Mouse (Mus musculus) forebrain, embryonic 16.5 days (tissue): Measurements from ENCODE around the gene Fance. TPM values are rescaled to one million over a fixed set of nuclear protein-coding genes. Genes with fewer than 3 reads are reported as not detected.

Source experiments
- ATAC-seq: fragments of 200-750 bp; cut with Nextera tagmentation; 2 replicates; pipeline ENCODE4 v1.8.0; 2017; ENCODE audit warnings: mild to moderate bottlenecking, moderate library complexity
- H3K27ac ChIP-seq: fragments of 300-500 bp; sonication (generic); 2 replicates; pipeline ENCODE4 v1.5.1; 2014; ENCODE audit warnings: low read length, control low read depth
- H3K27me3 ChIP-seq: fragments of 300-500 bp; sonication (generic); replicated peaks from 2 replicates; pipeline ENCODE4 v1.6.1; 2014; ENCODE audit warnings: low read length; ENCODE audit not compliant: control insufficient read depth, insufficient read depth
- H3K36me3 ChIP-seq: fragments of 300-500 bp; sonication (generic); 2 replicates; pipeline ENCODE4 v1.6.1; 2014; ENCODE audit not compliant: control insufficient read depth, insufficient read depth
- H3K4me1 ChIP-seq: fragments of 300-500 bp; sonication (generic); replicated peaks from 2 replicates; pipeline ENCODE4 v1.6.1; 2014; ENCODE audit warnings: low read length; ENCODE audit not compliant: control insufficient read depth, insufficient read depth
- H3K4me2 ChIP-seq: fragments of 300-500 bp; sonication (generic); 2 replicates; pipeline ENCODE4 v1.6.1; 2014; ENCODE audit warnings: mild to moderate bottlenecking, low read length, control low read depth
- H3K4me3 ChIP-seq: fragments of 300-500 bp; sonication (generic); replicated peaks from 2 replicates; pipeline ENCODE4 v1.5.1; 2014; ENCODE audit warnings: mild to moderate bottlenecking, low read length, control low read depth
- H3K9ac ChIP-seq: fragments of 300-500 bp; sonication (generic); replicated peaks from 2 replicates; pipeline ENCODE4 v1.6.1; 2014; ENCODE audit warnings: low read depth, low read length, control low read depth
- H3K9me3 ChIP-seq: fragments of 300-500 bp; sonication (generic); 2 replicates; pipeline ENCODE4 v1.6.1; 2016; ENCODE audit warnings: low read length; ENCODE audit not compliant: control insufficient read depth
- WGBS: fragments of 180-500 bp; shearing (Covaris S2); extraction: QIAGEN DNeasy Blood & Tissue Kit; methylation state at CpG from one replicate; pipeline ENCODE4 v1.1.7; 2014; 5-methylcytosine and 5-hydroxymethylcytosine counted together
- polyA plus RNA-seq: library from polyadenylated mRNA; unstranded; fragments of >200 nt; fragmentation: Nextera tagmentation; extraction: Ambion mirVana; gene quantifications from 2 replicates; pipeline ENCODE4 v1.2.1, GENCODE M21; 2015

Fance gene
- polyA plus RNA-seq, 1 experiment from 2014 or later: 25.0 TPM

DNA sequence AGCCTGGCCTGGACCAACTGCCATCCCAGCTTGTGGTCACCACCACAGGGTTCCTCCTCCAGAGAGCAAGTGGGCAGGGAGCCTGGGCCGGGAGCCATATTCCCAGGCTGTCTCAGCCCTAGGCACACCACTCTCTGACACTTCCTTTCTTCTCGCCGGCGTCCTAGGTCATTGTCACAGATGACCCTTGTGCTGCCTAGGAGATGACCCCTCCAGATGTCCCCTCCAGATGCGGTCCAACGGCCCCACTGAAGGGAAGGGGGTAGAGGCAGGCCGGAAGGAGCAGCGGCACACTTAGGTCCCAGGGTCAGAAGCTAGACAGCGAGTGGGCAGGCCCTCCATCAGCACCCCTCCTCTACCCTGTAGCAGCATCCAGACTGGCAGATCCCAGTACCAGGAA is 13.0 kb upstream of the Fance start:
- H3K4me2 ChIP-seq: no peak overlapping the region
- WGBS: 79% methylated on average over 9 of the region's 9 CpGs
- no peak overlapping the region for H3K4me3 ChIP-seq
- no peak overlapping the region for H3K9ac ChIP-seq
- no peaks in the 10 kb centered on the region for H3K27me3 ChIP-seq
- ATAC-seq: no peak
- H3K27ac ChIP-seq: no peak overlapping the region
- no peaks in the 10 kb centered on the region for H3K36me3 ChIP-seq
- no peaks in the 10 kb centered on the region for H3K9me3 ChIP-seq
- H3K4me1 ChIP-seq: no peaks in the 10 kb centered on the region

DNA sequence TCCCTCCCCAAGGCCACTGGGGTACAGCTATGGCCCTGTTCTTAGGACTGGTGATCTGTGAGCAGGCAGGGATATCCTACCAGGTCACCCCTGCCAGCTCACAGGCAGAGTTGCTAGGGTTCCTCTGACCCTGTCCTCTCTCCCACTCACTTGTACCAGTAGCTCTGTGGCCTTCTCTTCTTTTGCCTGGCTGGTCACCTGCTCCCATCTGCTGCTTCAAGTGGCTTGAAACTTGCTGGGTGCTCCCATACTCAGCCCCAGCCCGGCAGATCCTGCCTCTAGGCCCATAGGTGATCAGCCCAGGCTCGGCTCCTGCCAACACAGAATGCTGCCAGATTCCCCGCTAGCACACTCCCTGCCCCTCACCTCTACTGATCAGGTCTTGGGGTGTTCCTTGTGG is 12.5 kb upstream of the Fance start:
- Histone ChIP-seq H3K9me3 (no peaks in the 10 kb centered on the region), H3K4me2 (no peak overlapping the region), H3K36me3 (no peaks in the 10 kb centered on the region), H3K27ac (no peak overlapping the region), H3K4me1 (no peaks in the 10 kb centered on the region), H3K9ac (no peak overlapping the region), H3K27me3 (no peaks in the 10 kb centered on the region), H3K4me3 (no peak overlapping the region)
- 64% methylated on average over 3 of the region's 3 CpGs for WGBS
- no peak for ATAC-seq

GRCm38 (mm10) chr17:28305172-28305571 is 8.1 kb upstream of the Fance start:
- Histone ChIP-seq H3K36me3 (no peaks in the 10 kb centered on the region), H3K4me2 (no peak overlapping the region), H3K9ac (no peak overlapping the region), H3K27me3 (no peaks in the 10 kb centered on the region), H3K27ac (no peak overlapping the region), H3K4me3 (no peak overlapping the region), H3K4me1 (0 out of 2 replicates have a peak, but pooled peaks cover 2% of the 10 kb centered on the region), H3K9me3 (no peaks in the 10 kb centered on the region)
- ATAC-seq: no peak
- WGBS: 50% methylated on average over 10 of the region's 10 CpGs

DNA sequence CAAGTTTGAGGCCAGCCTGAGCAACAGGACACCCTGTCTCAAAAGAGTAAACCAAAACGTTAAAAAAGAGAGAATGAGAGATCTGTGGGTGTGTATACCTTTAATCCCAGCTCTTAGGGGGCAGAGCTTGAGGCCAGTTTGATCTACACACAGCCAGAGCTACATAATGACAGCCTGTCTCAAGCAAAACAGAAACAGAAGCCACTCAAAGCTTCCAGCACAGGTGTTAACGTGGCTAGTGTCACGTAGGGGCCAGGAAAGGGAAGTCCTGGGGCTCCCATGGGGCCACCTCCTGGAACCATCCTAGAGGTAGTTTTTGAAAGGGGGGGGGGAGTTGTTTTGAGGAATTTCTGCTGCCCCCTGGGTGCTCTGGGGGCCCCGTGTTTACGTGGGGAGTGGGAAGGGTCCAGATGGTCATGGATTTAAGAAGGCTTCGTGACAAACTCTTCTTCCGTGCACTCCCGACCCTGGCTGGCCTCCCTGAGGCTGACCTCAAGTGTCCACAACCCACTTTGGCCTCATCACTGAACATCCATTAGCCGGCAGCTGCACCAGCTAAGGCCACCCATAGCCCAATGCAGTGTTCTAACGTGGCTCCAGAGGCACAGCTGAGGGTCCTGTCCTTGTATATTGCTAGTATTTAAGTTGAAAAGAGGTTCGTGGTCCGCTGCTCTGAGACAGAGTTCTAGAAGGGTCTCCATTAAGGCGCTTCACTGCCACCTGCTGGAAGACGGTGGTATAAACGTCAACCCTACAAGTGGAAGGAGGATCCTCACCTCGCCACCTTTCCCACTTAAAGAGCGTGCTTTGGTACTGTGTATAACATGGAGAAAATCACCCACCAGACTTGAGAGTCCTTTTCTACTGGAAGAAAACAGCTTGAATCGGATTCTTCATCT is 4.8 kb upstream of the Fance start:
- H3K4me1 ChIP-seq: 0 out of 2 replicates have a peak, but pooled peaks cover 7% of the 10 kb centered on the region
- no peak overlapping the region for H3K4me3 ChIP-seq
- no peak overlapping the region for H3K27ac ChIP-seq
- WGBS: 18% methylated on average over 18 of the region's 18 CpGs
- no peaks in the 10 kb centered on the region for H3K27me3 ChIP-seq
- peak overlapping the region; percentile 13; the same call in 1 of the 2 replicates for H3K4me2 ChIP-seq
- peak overlapping the region; percentile 17; the same call in 1 of the 2 replicates for H3K9ac ChIP-seq
- H3K9me3 ChIP-seq: no peaks in the 10 kb centered on the region
- no peaks in the 10 kb centered on the region for H3K36me3 ChIP-seq
- no peak for ATAC-seq

- no peak for ATAC-seq
Measured at GRCm38 (mm10) chr17:28310831-28311230, 2.5 kb upstream of the Fance start.

GRCm38 (mm10) chr17:28311366-28312132 is 1.8 kb upstream of the Fance start:
- ATAC-seq: no peak
- H3K9me3 ChIP-seq: no peaks in the 10 kb centered on the region
- H3K27ac ChIP-seq: no peak overlapping the region
- H3K27me3 ChIP-seq: no peaks in the 10 kb centered on the region
- no peak overlapping the region for H3K4me2 ChIP-seq
- H3K4me3 ChIP-seq: no peak overlapping the region
- no peak overlapping the region for H3K9ac ChIP-seq
- no peaks in the 10 kb centered on the region for H3K36me3 ChIP-seq
- peaks cover 19% of the 10 kb centered on the region for H3K4me1 ChIP-seq
- 76% methylated on average over 5 of the region's 5 CpGs for WGBS

More at GRCm38 (mm10) chr17:28310831-28311230, 2.5 kb upstream of the Fance start:
- 80% methylated on average over 3 of the region's 3 CpGs for WGBS
- no peak overlapping the region for H3K9ac ChIP-seq
- no peak overlapping the region for H3K27ac ChIP-seq
- no peaks in the 10 kb centered on the region for H3K9me3 ChIP-seq
- H3K4me3 ChIP-seq: no peak overlapping the region
- H3K4me1 ChIP-seq: peaks cover 19% of the 10 kb centered on the region
- H3K36me3 ChIP-seq: no peaks in the 10 kb centered on the region
- H3K4me2 ChIP-seq: no peak overlapping the region
- H3K27me3 ChIP-seq: no peaks in the 10 kb centered on the region

DNA sequence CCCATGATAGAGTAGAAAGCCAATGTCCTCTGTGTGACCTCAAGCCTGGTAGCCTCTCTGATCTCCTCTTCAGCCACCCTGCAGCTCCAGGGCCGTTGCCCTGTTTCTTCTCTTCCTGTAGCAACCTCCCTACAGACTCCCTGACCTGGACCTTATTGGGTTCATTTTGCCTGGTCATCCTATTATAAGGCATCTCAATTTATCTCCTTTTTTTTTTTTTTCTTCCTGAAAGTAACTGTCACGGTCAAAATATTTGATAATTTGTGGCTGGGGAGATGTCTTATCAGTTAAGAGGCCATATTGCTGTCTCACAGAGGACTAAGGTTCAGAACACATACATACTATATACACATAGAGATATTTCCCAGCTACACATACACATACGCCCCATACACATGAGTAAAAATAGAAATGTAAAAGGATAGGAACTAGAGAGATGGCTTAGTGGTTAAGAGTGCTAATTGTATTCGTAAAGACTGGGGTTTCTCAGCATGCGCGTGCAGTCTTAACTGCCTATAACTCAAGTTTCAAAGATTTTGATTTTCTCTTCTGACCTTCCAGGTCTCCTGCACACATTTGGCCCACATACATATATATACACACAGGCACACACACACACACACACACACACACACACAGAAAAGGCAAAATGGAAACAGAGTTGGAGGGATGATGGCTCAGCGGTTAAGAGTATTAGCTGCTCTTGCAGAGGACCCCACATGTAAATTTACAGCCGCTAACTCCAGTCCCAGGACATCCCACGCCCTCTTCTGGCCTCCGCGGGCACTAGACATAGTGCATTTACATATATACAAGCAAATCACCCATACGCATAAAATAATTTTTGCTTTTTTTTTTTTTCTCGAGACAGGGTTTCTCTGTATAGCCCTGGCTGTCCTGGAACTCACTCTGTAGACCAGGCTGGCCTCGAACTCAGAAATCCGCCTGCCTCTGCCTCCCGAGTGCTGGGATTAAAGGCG is 797 bp upstream of the Fance start:
- H3K36me3 ChIP-seq: no peaks in the 10 kb centered on the region
- H3K27ac ChIP-seq: peak overlapping the region; percentile 60; the same call in 1 of the 2 replicates
- H3K27me3 ChIP-seq: no peaks in the 10 kb centered on the region
- no peaks in the 10 kb centered on the region for H3K9me3 ChIP-seq
- WGBS: 28% methylated on average over 16 of the region's 17 CpGs
- ATAC-seq: peak; percentile 10; the same call in 1 of the 2 replicates
- peak overlapping the region; percentile 54 for H3K4me2 ChIP-seq
- peaks cover 19% of the 10 kb centered on the region for H3K4me1 ChIP-seq
- H3K4me3 ChIP-seq: peak overlapping the region; percentile 81
- H3K9ac ChIP-seq: peak overlapping the region; percentile 22

DNA sequence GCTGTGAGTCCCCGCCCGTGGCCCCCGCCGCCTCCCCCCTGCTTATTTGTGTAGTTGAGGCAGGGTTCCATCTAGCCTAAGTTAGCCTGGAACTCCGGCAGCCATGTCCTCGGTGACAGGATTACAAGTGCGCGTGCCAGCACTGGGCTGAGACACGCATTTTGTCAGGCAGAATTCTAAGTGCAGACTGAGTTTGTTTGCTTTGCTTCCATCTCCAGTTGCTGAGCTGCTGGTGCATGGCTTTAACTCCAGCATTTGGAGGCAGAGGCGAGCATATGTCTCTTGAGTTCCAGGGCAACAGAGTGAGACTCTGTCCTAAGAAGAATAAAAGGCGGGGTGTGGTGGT is 534 bp downstream of the Fance start:
- under 1% methylated on average over 11 of the region's 11 CpGs for WGBS
- ATAC-seq: peak; percentile 32
- H3K4me1 ChIP-seq: peaks cover 17% of the 10 kb centered on the region
- peak overlapping the region; percentile 84 for H3K9ac ChIP-seq
- 0 out of 2 replicates have a peak, but pooled peaks cover 2% of the 10 kb centered on the region for H3K36me3 ChIP-seq
- H3K4me2 ChIP-seq: peak overlapping the region; percentile 54
- H3K27me3 ChIP-seq: no peaks in the 10 kb centered on the region
- peak overlapping the region; percentile 81 for H3K4me3 ChIP-seq
- H3K9me3 ChIP-seq: no peaks in the 10 kb centered on the region
- H3K27ac ChIP-seq: peak overlapping the region; percentile 89
